Mouse (Mus musculus): Measurements from ENCODE around the gene Phospho2.

GRCm38 (mm10) chr2:69818350-69819085 is 29.1 kb downstream of the Phospho2 start:
- TF ChIP-seq CTCF (IDR thresholded peaks at IDR 0.05; ENCODE audit: borderline replicate concordance, extremely low read depth, insufficient read depth, insufficient read length): no peak
- no peak for TF ChIP-seq POLR2A (IDR thresholded peaks at IDR 0.05; ENCODE audit: borderline replicate concordance, extremely low read depth, insufficient read depth, insufficient read length, poor library complexity, severe bottlenecking)
